Mouse (Mus musculus) retina, embryonic 14.5 days (tissue): ENCODE data around the gene Gm38431.
A peak's percentile ranks its signal among the peaks of the same experiment; 100 is the strongest.

ENCODE experiments used
- DNase-seq: peaks from one replicate; pipeline ENCODE4 v3.0.0-alpha.2; 2015; ENCODE audit warnings: low spot score

Gm38431 gene

GRCm38 (mm10) chr9:21091707-21092320 is at the start of gene Gm38431, which contains the start of gene Raver1:
Gene Gm38431 (minus strand): TSS chr9:21091997.
Gene Raver1 (minus strand): TSS chr9:21092008.
- DNase-seq, result peak; percentile 99

GRCm38 (mm10) chr9:21138386-21138785 is 46.6 kb upstream of the Gm38431 start:
- DNase-seq, result no peak

GRCm38 (mm10) chr9:21137229-21137628 is 45.4 kb upstream of the Gm38431 start:
- peak; percentile 81 for DNase-seq

GRCm38 (mm10) chr9:21136401-21136800 is 44.6 kb upstream of the Gm38431 start:
- DNase-seq, result no peak

- DNase-seq, result no peak
Measured at GRCm38 (mm10) chr9:21135941-21136381, 44.2 kb upstream of the Gm38431 start.

GRCm38 (mm10) chr9:21135329-21135890 is 43.6 kb upstream of the Gm38431 start:
- DNase-seq, result no peak

- no peak for DNase-seq
Measured at GRCm38 (mm10) chr9:21134595-21135328, 43.0 kb upstream of the Gm38431 start.

GRCm38 (mm10) chr9:21133064-21133707 is 41.4 kb upstream of the Gm38431 start:
- no peak for DNase-seq

GRCm38 (mm10) chr9:21132102-21132775 is 40.4 kb upstream of the Gm38431 start:
- peak; percentile 28 for DNase-seq

GRCm38 (mm10) chr9:21131059-21131956 is 39.5 kb upstream of the Gm38431 start, which contains the start of gene Tyk2:
Gene Tyk2 (minus strand): TSS chr9:21131243.
- peak; percentile 95 for DNase-seq

- no peak for DNase-seq
Measured at GRCm38 (mm10) chr9:21126259-21126627, 34.4 kb upstream of the Gm38431 start.

- DNase-seq, result no peak
Measured at GRCm38 (mm10) chr9:21125502-21126258, 33.9 kb upstream of the Gm38431 start.

GRCm38 (mm10) chr9:21124837-21125236 is 33.0 kb upstream of the Gm38431 start:
- DNase-seq, result no peak

GRCm38 (mm10) chr9:21121483-21121882 is 29.7 kb upstream of the Gm38431 start:
- no peak for DNase-seq

GRCm38 (mm10) chr9:21117073-21117472 is 25.3 kb upstream of the Gm38431 start:
- DNase-seq, result no peak

GRCm38 (mm10) chr9:21115105-21115504 is 23.3 kb upstream of the Gm38431 start:
- no peak for DNase-seq

- no peak for DNase-seq
Measured at GRCm38 (mm10) chr9:21114190-21114589, 22.4 kb upstream of the Gm38431 start.

- no peak for DNase-seq
Measured at GRCm38 (mm10) chr9:21113751-21114150, 22.0 kb upstream of the Gm38431 start.

- DNase-seq, result no peak
Measured at GRCm38 (mm10) chr9:21107607-21108237, 15.9 kb upstream of the Gm38431 start.
